Mouse (Mus musculus) MEL (cell line): ENCODE results near the gene Mrpl33.

Experiments used
- CTCF ChIP-seq, 3 experiments: IDR thresholded peaks in 2 of 3; conservative IDR thresholded peaks in 1 of 3; 2 replicates each; pipeline ENCODE4 v1.5.1; 2011 to 2012; ENCODE audit warnings: low read length in 3 of 3, low read depth in 2 of 3, mild to moderate bottlenecking in 2 of 3, improper control_type of control experiment in 1 of 3, inconsistent platforms in 1 of 3, mixed read lengths in 1 of 3, moderate library complexity in 1 of 3; ENCODE audit not compliant: control insufficient read depth in 1 of 3, insufficient read depth in 1 of 3, poor library complexity in 1 of 3, severe bottlenecking in 1 of 3
- E2F4 ChIP-seq: IDR thresholded peaks from 2 replicates; pipeline ENCODE4 v1.6.1; 2011; ENCODE audit warnings: low read depth, low read length, improper control_type of control experiment, borderline replicate concordance
- EP300 ChIP-seq, 2 experiments: IDR thresholded peaks; 2 replicates each; pipeline ENCODE4 v1.6.1; 2011; ENCODE audit warnings: improper control_type of control experiment in 2 of 2, low read length in 2 of 2, low read depth in 1 of 2, mild to moderate bottlenecking in 1 of 2
- ETS1 ChIP-seq: IDR thresholded peaks from 2 replicates; pipeline ENCODE4 v1.6.1; 2012; ENCODE audit warnings: low read depth, mild to moderate bottlenecking, inconsistent platforms, low read length, improper control_type of control experiment, moderate library complexity
- GABPA ChIP-seq: IDR thresholded peaks from 2 replicates; pipeline ENCODE4 v1.6.1; 2012; ENCODE audit warnings: low read depth, mild to moderate bottlenecking, inconsistent platforms, low read length, improper control_type of control experiment, moderate library complexity
- HCFC1 ChIP-seq: IDR thresholded peaks from 2 replicates; pipeline ENCODE4 v1.6.1; 2012; ENCODE audit warnings: low read depth, mild to moderate bottlenecking, inconsistent platforms, low read length, improper control_type of control experiment, moderate library complexity
- POLR2A ChIP-seq, 2 experiments: IDR thresholded peaks; 2 replicates each; pipeline ENCODE4 v1.6.1; 2011 to 2012; ENCODE audit warnings: low read length in 2 of 2, mild to moderate bottlenecking in 2 of 2, control low read depth in 1 of 2, improper control_type of control experiment in 1 of 2, low read depth in 1 of 2, moderate library complexity in 1 of 2; ENCODE audit not compliant: control insufficient read depth in 1 of 2, insufficient read depth in 1 of 2, poor library complexity in 1 of 2
- POLR2AphosphoS5 ChIP-seq: IDR thresholded peaks from 2 replicates; pipeline ENCODE4 v1.6.1; 2012; ENCODE audit warnings: low read depth, borderline replicate concordance, mild to moderate bottlenecking, inconsistent platforms, low read length, moderate library complexity, mixed read lengths
- RCOR1 ChIP-seq: IDR thresholded peaks from 2 replicates; pipeline ENCODE4 v1.6.1; 2012; ENCODE audit warnings: low read depth, mild to moderate bottlenecking, inconsistent platforms, low read length, improper control_type of control experiment
- SMC3 ChIP-seq: IDR thresholded peaks from 2 replicates; pipeline ENCODE4 v1.6.1; 2011; ENCODE audit warnings: low read depth, low read length, improper control_type of control experiment
- UBTF ChIP-seq: IDR thresholded peaks from 2 replicates; pipeline ENCODE4 v1.6.1; 2012; ENCODE audit warnings: low read depth, mild to moderate bottlenecking, inconsistent platforms, low read length, improper control_type of control experiment, moderate library complexity, borderline replicate concordance; ENCODE audit not compliant: insufficient read depth
- USF1 ChIP-seq: IDR thresholded peaks from 2 replicates; pipeline ENCODE4 v1.6.1; 2014; ENCODE audit warnings: low read depth, mild to moderate bottlenecking, inconsistent platforms, low read length, improper control_type of control experiment, moderate library complexity
- ZMIZ1 ChIP-seq: IDR thresholded peaks from 2 replicates; pipeline ENCODE4 v1.6.1; 2012; ENCODE audit warnings: low read depth, mild to moderate bottlenecking, inconsistent platforms, low read length, improper control_type of control experiment, moderate library complexity

GRCm38 (mm10) chr5:31709389-31709788 is 112.7 kb downstream of the Mrpl33 start:
- TF ChIP-seq GABPA (no peak), E2F4 (no peak), UBTF (no peak), SMC3 (peak; percentile 97), EP300 (IDR thresholded peaks at IDR 0.05; ENCODE audit: low read depth in 1 of 2, low read length in 2 of 2) (0 out of 4 replicates have a peak, but pooled peaks of 1 of the 2 experiments have one; percentile 7), RCOR1 (no peak), HCFC1 (0 out of 2 replicates have a peak, but pooled peaks have one; percentile 27), POLR2A (IDR thresholded peaks at IDR 0.05; ENCODE audit: control insufficient read depth in 1 of 2, insufficient read depth in 1 of 2, low read depth in 1 of 2, low read length in 2 of 2, poor library complexity in 1 of 2) (no peak), ZMIZ1 (no peak), CTCF (IDR thresholded peaks at IDR 0.05 in 2 of 3, conservative IDR thresholded peaks at IDR 0.05 in 1 of 3; ENCODE audit: control insufficient read depth in 1 of 3, insufficient read depth in 1 of 3, low read depth in 2 of 3, low read length in 3 of 3, poor library complexity in 1 of 3, severe bottlenecking in 1 of 3) (peak; percentile 80 to 90 (median 84)), POLR2AphosphoS5 (no peak), ETS1 (peak; percentile 29; the same call in 1 of the 2 replicates), USF1 (no peak)
